Mouse (Mus musculus) myocyte (in vitro differentiated cells): ENCODE measurements around the gene N4bp2.
"Not testable (repeated sequence)": the region's sequence is repeated elsewhere in the genome, so short reads cannot be mapped to it uniquely, and the experiment has no call there.

Source experiments
- CEBPB ChIP-seq: IDR thresholded peaks from 2 replicates; pipeline ENCODE4 v1.6.1; 2011; ENCODE audit warnings: mild to moderate bottlenecking, moderate library complexity; ENCODE audit not compliant: poor library complexity, insufficient read depth, severe bottlenecking
- MAX ChIP-seq: IDR thresholded peaks from one replicate; pipeline ENCODE4 v1.6.1; 2011; ENCODE audit warnings: low read depth, mild to moderate bottlenecking, control low read depth
- MYOD1 ChIP-seq, 3 experiments: IDR thresholded peaks; one replicate each; pipeline ENCODE4 v1.6.1; 2011; ENCODE audit warnings: control low read depth in 2 of 3, low read depth in 2 of 3, mild to moderate bottlenecking in 2 of 3, moderate library complexity in 1 of 3; ENCODE audit not compliant: insufficient read length in 2 of 3, control insufficient read depth in 1 of 3
- MYOG ChIP-seq, 3 experiments: IDR thresholded peaks; one replicate each; pipeline ENCODE4 v1.6.1; 2011; ENCODE audit warnings: control low read depth in 2 of 3, low read depth in 2 of 3, mild to moderate bottlenecking in 2 of 3; ENCODE audit not compliant: insufficient read length in 2 of 3, control insufficient read depth in 1 of 3, insufficient read depth in 1 of 3
- POLR2A ChIP-seq: IDR thresholded peaks from one replicate; pipeline ENCODE4 v1.6.1; 2011; ENCODE audit warnings: low read depth, mild to moderate bottlenecking, control low read depth, moderate library complexity; ENCODE audit not compliant: insufficient read length
- POLR2AphosphoS2 ChIP-seq: IDR thresholded peaks from one replicate; pipeline ENCODE4 v1.6.1; 2011; ENCODE audit warnings: low read depth, control low read depth; ENCODE audit not compliant: insufficient read length
- USF1 ChIP-seq: IDR thresholded peaks from one replicate; pipeline ENCODE4 v1.6.1; 2011; ENCODE audit warnings: low read depth, mild to moderate bottlenecking, control low read depth, moderate library complexity

GRCm38 (mm10) chr5:65778986-65779385, 15.7 kb downstream of the N4bp2 start:
- TF ChIP-seq MAX; POLR2A; USF1; CEBPB; MYOG (IDR thresholded peaks at IDR 0.05; ENCODE audit: control insufficient read depth in 1 of 3, insufficient read depth in 1 of 3, insufficient read length in 2 of 3, low read depth in 2 of 3); MYOD1 (IDR thresholded peaks at IDR 0.05; ENCODE audit: control insufficient read depth in 1 of 3, insufficient read length in 2 of 3, low read depth in 2 of 3); POLR2AphosphoS2: not testable (repeated sequence)
